Mouse (Mus musculus) stomach, postnatal 0 days (tissue): ENCODE measurements at regions not wholly inside any gene's neighbourhood (a gene's known extent, or its start where the extent isn't known, plus 50 kb on each side); places are given as distances from the start of the nearest gene placed in this dataset.

Source experiments
- CTCF ChIP-seq: IDR thresholded peaks from 2 replicates; pipeline ENCODE4 v1.5.1; 2016; ENCODE audit warnings: antibody characterized with exemption, low read depth, mild to moderate bottlenecking, moderate library complexity
- EP300 ChIP-seq: optimal IDR thresholded peaks from 2 replicates; pipeline ENCODE3; 2016; ENCODE audit warnings: antibody characterized with exemption

GRCm38 (mm10) chr17:52315879-52316278 is 286.6 kb upstream of the Kcnh8 start:
- TF ChIP-seq CTCF: no peak
- no peak for TF ChIP-seq EP300
